Mouse (Mus musculus) forebrain, embryonic 13.5 days (tissue): Measurements from ENCODE around the gene Vps16. TPM values are rescaled to one million over a fixed set of nuclear protein-coding genes. Genes with fewer than 3 reads are reported as not detected.

Experiments
- ATAC-seq: fragments of 200-750 bp; cut with Nextera tagmentation; 2 replicates; pipeline ENCODE4 v1.8.0; 2017
- H3K27ac ChIP-seq: fragments of 300-500 bp; sonication (generic); 2 replicates; pipeline ENCODE4 v1.5.1; 2015; ENCODE audit warnings: inconsistent platforms, mild to moderate bottlenecking, moderate library complexity
- H3K27me3 ChIP-seq: fragments of 300-500 bp; sonication (generic); 2 replicates; pipeline ENCODE4 v1.6.1; 2015; ENCODE audit warnings: mild to moderate bottlenecking, inconsistent platforms
- H3K36me3 ChIP-seq: fragments of 300-500 bp; sonication (generic); 2 replicates; pipeline ENCODE4 v1.6.1; 2015; ENCODE audit warnings: mild to moderate bottlenecking, inconsistent platforms; ENCODE audit not compliant: poor library complexity, severe bottlenecking
- H3K4me1 ChIP-seq: fragments of 300-500 bp; sonication (generic); 2 replicates; pipeline ENCODE4 v1.6.1; 2015; ENCODE audit warnings: inconsistent platforms
- H3K4me2 ChIP-seq: fragments of 300-500 bp; sonication (generic); 2 replicates; pipeline ENCODE4 v1.6.1; 2015; ENCODE audit warnings: inconsistent platforms, mild to moderate bottlenecking, moderate library complexity
- H3K4me3 ChIP-seq: fragments of 300-500 bp; sonication (generic); 2 replicates; pipeline ENCODE4 v1.5.1; 2015; ENCODE audit warnings: mild to moderate bottlenecking, inconsistent platforms
- H3K9ac ChIP-seq: fragments of 300-500 bp; sonication (generic); 2 replicates; pipeline ENCODE4 v1.6.1; 2015; ENCODE audit warnings: mild to moderate bottlenecking, inconsistent platforms
- H3K9me3 ChIP-seq: fragments of 300-500 bp; sonication (generic); replicated peaks from 2 replicates; pipeline ENCODE4 v1.6.1; 2016; ENCODE audit warnings: inconsistent platforms
- WGBS: fragments of 180-500 bp; shearing (Covaris S2); methylation state at CpG from one replicate; pipeline ENCODE4 v1.1.7; 2015; 5-methylcytosine and 5-hydroxymethylcytosine counted together
- polyA plus RNA-seq: library from polyadenylated mRNA; unstranded; fragments of >200 nt; fragmentation: Nextera tagmentation; extraction: Ambion mirVana; gene quantifications from 2 replicates; pipeline ENCODE4 v1.2.1, GENCODE M21; 2015

Gene Vps16
- 125 and 130 TPM in 2 replicates for polyA plus RNA-seq

DNA sequence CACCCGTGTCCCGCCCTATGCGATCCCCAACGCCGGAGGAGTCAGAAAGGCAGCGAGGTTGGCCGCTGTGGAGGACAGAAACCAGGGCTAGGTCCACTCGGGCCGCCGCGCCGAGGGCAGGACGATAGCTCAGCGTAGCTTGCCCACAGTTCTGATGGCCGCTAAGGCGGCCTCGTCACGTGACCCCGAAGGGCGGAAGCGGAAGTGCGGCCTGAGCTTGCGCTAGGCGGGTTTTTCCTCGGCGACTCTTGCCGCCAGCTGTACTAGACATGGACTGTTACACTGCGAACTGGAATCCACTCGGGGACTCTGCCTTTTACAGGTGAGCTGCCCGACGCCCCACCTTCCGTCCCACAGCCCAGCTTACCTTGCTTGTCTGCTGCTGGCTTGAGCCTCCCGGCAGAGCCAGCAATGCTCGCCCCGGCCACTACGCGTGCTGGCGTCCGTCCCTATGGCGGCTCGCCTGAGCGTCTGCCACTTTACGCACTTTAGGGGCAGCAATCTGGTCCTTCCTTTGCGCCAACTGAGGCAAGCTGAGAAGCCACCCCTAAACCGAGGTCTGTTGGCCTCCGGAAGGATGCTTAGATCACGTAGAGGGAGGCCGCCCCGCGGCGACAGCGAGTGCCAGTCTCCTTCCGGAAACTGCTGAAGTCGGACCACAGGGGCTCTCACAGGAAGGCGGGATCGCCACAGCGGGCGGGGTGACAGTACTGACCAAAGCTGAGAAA lies at the start of gene Vps16, which contains the start of gene Pced1a:
Gene Vps16, plus strand, starts transcription at position 214 of the 728 bp plus-strand sequence.
Gene Pced1a, minus strand, starts transcription at position 576 of the 728 bp plus-strand sequence.
- Histone ChIP-seq H3K9me3 (no peaks in the 10 kb centered on the region), H3K36me3 (0 out of 2 replicates have a peak, but pooled peaks cover 3% of the 10 kb centered on the region), H3K27ac (peak within 1 kb of the TSS; percentile 89), H3K4me1 (peaks cover 40% of the 10 kb centered on the region), H3K4me2 (peak within 1 kb of the TSS; percentile 85), H3K4me3 (peak within 1 kb of the TSS; percentile 77), H3K9ac (peak within 1 kb of the TSS; percentile 88), H3K27me3 (no peaks in the 10 kb centered on the region)
- ATAC-seq = peak; percentile 95
- under 1% methylated on average over 58 of the region's 58 CpGs for WGBS

DNA sequence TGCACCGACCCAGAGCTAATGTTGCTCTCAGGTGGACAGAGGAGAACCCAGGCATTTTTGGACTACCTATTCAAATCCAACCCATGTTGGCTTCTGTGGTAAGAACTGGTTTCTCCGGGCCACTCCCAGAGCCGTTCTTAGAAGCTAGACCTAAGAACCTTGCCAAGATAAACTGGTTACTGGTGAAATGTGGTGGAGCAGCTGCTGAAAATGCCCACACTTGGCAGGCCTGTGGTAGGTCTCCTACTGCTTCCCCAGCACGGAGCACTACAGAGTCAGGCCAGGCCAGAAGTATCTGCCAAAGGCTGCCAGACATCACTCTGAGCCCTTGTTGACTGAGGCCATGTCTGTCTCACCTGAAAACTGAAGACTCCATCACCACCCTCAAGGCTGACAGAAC lies 49.2 kb upstream of the Vps16 start:
- H3K4me2 ChIP-seq = no peak overlapping the region
- ATAC-seq = no peak
- H3K27me3 ChIP-seq = no peaks in the 10 kb centered on the region
- H3K4me1 ChIP-seq = no peaks in the 10 kb centered on the region
- H3K4me3 ChIP-seq = no peak overlapping the region
- 88% methylated on average over 4 of the region's 4 CpGs for WGBS
- no peak overlapping the region for H3K27ac ChIP-seq
- no peak overlapping the region for H3K9ac ChIP-seq
- no peaks in the 10 kb centered on the region for H3K36me3 ChIP-seq
- H3K9me3 ChIP-seq = no peaks in the 10 kb centered on the region

DNA sequence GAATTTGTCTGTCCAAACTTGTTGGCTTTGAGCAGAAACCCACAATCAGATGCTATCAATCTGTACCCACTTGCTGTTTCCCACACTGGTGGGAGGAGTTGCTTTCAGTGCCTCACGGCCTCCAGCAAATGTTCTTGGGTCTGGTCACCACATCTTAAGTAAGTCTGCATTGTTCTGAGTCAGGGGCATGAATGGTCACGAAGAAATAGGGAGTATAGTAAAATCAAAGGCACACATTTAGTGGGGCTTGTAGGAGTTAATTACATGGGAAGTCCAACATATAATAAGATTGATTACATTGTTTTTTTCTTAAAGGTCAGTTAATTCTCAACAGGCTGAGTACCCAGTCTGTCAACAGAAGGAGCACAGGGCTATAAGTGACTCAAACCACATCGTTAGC lies 40.9 kb upstream of the Vps16 start:
- no peak for ATAC-seq
- Histone ChIP-seq H3K4me2 (no peak overlapping the region), H3K27ac (no peak overlapping the region), H3K27me3 (no peaks in the 10 kb centered on the region), H3K9me3 (no peaks in the 10 kb centered on the region), H3K9ac (no peak overlapping the region), H3K4me1 (no peaks in the 10 kb centered on the region), H3K36me3 (no peaks in the 10 kb centered on the region), H3K4me3 (no peak overlapping the region)
- WGBS = 28% methylated on average over 3 of the region's 3 CpGs

DNA sequence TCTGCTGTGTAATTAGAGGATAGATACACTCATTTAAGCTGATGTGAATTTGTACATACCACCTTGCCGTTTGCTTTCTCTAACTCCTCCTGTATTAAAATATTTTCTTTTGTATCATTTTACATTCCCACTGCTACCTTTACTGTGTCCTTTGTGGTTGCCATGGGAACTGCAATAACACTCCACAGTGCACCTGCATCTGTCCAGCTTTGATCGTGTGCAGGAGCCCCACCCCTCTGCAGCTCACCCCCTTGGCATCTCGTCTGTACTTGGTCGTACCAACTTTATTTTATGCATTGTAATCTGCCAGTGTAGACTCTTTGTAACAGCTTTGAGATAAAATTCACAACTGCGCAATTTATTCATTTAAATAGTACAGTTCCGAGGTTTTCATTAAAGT lies 40.2 kb upstream of the Vps16 start:
- Histone ChIP-seq H3K27ac (no peak overlapping the region), H3K9me3 (no peaks in the 10 kb centered on the region), H3K4me3 (no peak overlapping the region), H3K9ac (no peak overlapping the region), H3K36me3 (no peaks in the 10 kb centered on the region), H3K4me1 (no peaks in the 10 kb centered on the region), H3K4me2 (no peak overlapping the region), H3K27me3 (no peaks in the 10 kb centered on the region)
- 64% methylated on average over 6 of the region's 6 CpGs for WGBS
- no peak for ATAC-seq

DNA sequence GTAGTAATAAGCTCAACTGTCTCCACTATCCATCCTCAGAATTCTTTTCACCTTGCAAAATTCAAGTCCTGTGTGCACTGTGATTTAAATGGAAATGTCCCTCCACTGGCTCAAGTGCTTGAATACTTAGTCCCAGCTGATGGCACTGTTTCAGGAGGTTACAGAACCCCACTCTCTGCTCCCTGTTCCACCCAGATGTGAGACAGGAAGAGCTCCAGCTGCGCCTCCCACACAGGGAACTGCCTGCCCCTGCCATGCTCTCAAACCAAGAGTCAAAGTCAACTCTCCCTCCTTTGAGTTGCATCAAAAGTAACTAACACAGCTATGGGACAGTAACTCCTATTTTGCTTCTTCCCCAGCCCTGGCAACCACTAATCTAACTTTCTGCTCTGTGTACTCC lies 37.9 kb upstream of the Vps16 start:
- Histone ChIP-seq H3K4me1 (no peaks in the 10 kb centered on the region), H3K36me3 (0 out of 2 replicates have a peak, but pooled peaks cover 5% of the 10 kb centered on the region), H3K4me2 (no peak overlapping the region), H3K27ac (no peak overlapping the region), H3K9ac (no peak overlapping the region), H3K9me3 (no peaks in the 10 kb centered on the region), H3K4me3 (no peak overlapping the region), H3K27me3 (no peaks in the 10 kb centered on the region)
- ATAC-seq = no peak
- WGBS = 83% methylated on average over 1 of the region's 1 CpGs

DNA sequence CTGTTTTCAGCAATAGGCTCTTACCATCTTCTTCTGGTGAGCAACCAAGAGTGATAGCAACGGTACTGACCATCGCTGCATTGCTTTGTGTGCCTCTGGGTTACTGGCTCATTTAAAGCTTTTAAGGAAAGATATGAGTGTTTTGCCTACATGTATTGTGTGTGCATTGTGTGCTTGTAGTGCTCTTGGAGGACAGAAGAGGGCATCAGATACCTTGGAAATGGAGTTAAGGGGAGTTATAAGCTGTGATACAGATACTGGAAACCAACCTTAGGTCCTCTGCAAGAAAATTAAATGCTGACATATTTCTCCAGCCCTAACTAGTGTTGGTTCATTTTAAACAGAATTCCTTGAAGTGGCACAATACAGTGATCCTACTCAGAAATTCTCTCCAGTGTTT lies 35.3 kb upstream of the Vps16 start:
- Histone ChIP-seq H3K9ac (no peak overlapping the region), H3K9me3 (no peaks in the 10 kb centered on the region), H3K4me2 (no peak overlapping the region), H3K27me3 (no peaks in the 10 kb centered on the region), H3K36me3 (peaks cover 14% of the 10 kb centered on the region), H3K4me3 (no peak overlapping the region), H3K4me1 (no peaks in the 10 kb centered on the region), H3K27ac (no peak overlapping the region)
- WGBS = 69% methylated on average over 2 of the region's 2 CpGs
- ATAC-seq = no peak

DNA sequence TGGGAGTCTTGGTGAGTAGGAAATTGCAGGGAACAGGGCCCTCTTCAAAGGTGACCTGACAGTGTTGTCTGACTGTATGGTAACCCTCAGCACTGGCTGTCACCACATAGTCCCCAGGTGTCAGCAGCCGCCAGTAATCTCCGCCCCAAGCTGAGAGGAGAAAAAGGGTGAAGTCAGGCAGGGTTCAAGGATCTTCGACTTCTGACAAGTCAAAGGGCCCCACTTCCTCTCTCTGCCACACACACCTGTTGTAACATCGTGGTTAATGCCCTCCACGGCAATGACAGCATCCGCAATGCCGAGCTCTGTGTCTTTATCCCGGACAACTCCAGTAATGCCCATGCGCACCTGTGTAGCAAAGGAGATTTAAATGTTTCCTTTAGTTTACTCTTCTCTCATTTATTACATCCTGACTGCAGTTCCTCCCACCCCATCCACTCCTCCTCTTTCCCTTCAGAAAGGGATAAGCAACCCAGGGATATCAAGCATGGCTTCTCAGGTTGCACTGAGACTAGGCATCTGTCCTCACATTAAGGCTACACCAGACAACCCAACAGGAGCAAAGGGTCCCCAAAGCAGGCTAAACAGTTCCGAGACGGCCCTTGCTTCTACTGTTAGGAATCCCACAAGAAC lies 33.0 kb upstream of the Vps16 start:
- Histone ChIP-seq H3K4me2 (no peak overlapping the region), H3K9me3 (no peaks in the 10 kb centered on the region), H3K4me3 (no peak overlapping the region), H3K4me1 (no peaks in the 10 kb centered on the region), H3K9ac (no peak overlapping the region), H3K27ac (no peak overlapping the region), H3K27me3 (no peaks in the 10 kb centered on the region), H3K36me3 (peaks cover 19% of the 10 kb centered on the region)
- ATAC-seq = no peak
- 87% methylated on average over 11 of the region's 11 CpGs for WGBS

DNA sequence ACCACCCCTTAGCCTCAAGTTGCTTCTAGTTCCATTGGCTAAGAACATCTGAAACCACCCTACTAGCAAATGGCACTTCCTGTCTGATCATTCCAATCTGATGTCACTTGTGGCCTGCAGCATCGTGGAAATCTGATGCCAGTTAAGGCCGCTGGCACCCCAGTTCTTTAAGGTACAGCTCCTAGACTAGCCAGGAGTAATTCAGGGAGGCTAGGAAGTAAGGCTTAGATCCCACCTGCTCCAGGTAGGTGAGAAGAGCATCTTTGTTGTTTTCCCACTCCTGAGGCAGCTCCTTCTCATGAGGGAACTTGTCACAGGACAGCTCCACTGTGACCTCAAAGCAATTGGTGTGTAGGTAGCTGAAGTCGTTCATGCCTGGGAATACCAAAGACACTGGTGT lies 31.3 kb upstream of the Vps16 start:
- 93% methylated on average over 3 of the region's 3 CpGs for WGBS

DNA sequence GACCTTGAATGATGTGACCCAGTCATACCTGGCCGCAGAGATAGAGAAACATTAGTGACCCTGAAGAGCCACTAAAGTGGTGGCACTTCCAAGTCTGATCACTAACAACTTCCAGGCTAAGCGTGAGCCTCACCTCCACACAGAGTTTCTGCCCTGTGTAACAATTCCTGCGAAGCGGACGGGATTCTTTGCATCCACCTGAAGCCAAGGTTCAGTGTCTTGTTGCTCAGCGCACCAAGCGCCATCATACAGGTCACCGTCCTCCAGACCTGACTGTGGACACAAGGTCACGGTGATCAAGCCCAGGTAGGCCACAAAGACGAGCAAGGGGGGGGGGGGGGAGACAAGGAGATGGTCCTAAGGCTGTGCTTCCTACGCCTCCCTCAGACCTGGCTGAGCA lies 28.4 kb upstream of the Vps16 start:
- H3K4me1 ChIP-seq = peaks cover 17% of the 10 kb centered on the region
- no peak for ATAC-seq
- 92% methylated on average over 11 of the region's 11 CpGs for WGBS

More for the DNA sequence above, 31.3 kb upstream of the Vps16 start:
- no peak overlapping the region for H3K27ac ChIP-seq
- H3K9me3 ChIP-seq = no peaks in the 10 kb centered on the region
- H3K4me1 ChIP-seq = peaks cover 13% of the 10 kb centered on the region
- no peak overlapping the region for H3K4me3 ChIP-seq
- no peak overlapping the region for H3K4me2 ChIP-seq
- peaks cover under 1% of the 10 kb centered on the region; the same call in 1 of the 2 replicates for H3K27me3 ChIP-seq
- no peak overlapping the region for H3K9ac ChIP-seq
- ATAC-seq = no peak
- H3K36me3 ChIP-seq = peaks cover 19% of the 10 kb centered on the region

DNA sequence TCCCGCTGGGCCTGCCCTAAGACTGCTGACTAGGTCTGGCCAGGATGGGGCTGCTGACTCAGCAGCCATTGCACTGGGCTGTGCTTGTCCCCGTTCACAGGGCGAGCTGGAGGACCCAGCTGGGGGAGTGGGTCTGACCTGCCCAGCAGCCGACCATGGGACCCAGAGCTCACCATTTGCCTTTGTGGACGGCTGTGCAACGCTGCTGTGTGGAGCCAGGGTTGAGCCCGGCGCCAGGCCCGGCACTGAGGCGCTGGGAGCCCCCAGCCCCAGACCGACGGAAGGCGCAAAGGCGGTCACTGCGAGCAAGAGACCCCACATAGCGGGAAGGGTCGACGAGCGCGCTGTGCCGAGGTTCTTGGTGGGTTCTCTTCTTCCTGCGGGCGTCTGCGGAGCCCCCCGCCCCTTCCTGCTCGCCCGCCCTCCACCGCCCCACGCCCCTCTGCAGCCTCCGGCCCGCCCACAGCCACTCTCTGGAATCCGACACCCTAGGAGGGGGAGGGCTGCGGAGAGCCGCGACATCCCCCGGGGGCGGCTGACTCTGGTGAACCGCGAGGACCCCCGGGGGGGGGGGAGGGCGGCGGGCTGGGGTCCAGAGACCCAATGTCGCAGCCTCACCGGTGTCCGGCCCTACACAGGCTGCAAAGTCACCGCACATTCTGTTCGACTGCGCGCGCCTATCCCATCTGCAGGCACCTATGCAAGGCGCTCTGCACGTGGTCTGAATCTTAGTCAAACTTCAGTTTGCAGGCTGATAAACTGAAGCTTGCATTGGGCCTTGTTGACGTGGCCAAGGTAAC lies 26.8 kb upstream of the Vps16 start, which contains the start of gene Cpxm1:
Gene Cpxm1, minus strand, starts transcription at position 389 of the 800 bp plus-strand sequence.
- WGBS = under 1% methylated on average over 42 of the region's 53 CpGs
- no peak within 1 kb of the TSS; the same call in 1 of the 2 replicates for H3K27ac ChIP-seq
- ATAC-seq = peak; percentile 85
- peaks cover 17% of the 10 kb centered on the region for H3K4me1 ChIP-seq
- peak within 1 kb of the TSS; percentile 57 for H3K4me3 ChIP-seq
- H3K36me3 ChIP-seq = peaks cover 14% of the 10 kb centered on the region
- peak within 1 kb of the TSS; percentile 95 for H3K4me2 ChIP-seq
- peaks cover 12% of the 10 kb centered on the region for H3K27me3 ChIP-seq
- no peaks in the 10 kb centered on the region for H3K9me3 ChIP-seq
- H3K9ac ChIP-seq = peak within 1 kb of the TSS; percentile 78

More for the DNA sequence above, 28.4 kb upstream of the Vps16 start:
- Histone ChIP-seq H3K4me3 (no peak overlapping the region), H3K4me2 (no peak overlapping the region), H3K9ac (no peak overlapping the region), H3K27me3 (peaks cover 12% of the 10 kb centered on the region), H3K36me3 (peaks cover 16% of the 10 kb centered on the region), H3K27ac (no peak overlapping the region), H3K9me3 (no peaks in the 10 kb centered on the region)

DNA sequence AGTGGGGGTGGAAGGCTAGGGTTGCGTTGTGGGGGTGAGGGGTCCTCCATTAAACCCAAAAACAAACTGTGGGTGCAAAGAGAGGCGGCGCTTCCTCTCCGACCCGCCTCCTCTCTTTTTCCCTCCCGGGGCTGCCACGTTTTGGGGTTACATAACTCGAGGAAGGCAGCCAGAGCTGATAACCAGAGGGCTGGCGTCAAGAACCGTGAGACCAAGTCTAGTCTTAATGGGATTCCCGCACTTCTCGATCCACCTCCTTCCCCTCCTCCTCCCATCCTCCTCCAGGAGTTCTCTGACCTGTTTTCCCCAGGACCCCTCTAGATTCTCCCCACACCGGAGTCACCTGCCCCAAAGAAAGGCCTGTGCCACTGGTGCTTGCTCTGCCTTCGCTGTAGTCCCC lies 26.0 kb upstream of the Vps16 start:
- H3K36me3 ChIP-seq = peaks cover 11% of the 10 kb centered on the region
- peak overlapping the region; percentile 95 for H3K4me2 ChIP-seq
- 14% methylated on average over 14 of the region's 14 CpGs for WGBS
- H3K4me1 ChIP-seq = peaks cover 17% of the 10 kb centered on the region
- peaks cover 19% of the 10 kb centered on the region for H3K27me3 ChIP-seq
- no peak overlapping the region for H3K9ac ChIP-seq
- no peaks in the 10 kb centered on the region for H3K9me3 ChIP-seq
- H3K4me3 ChIP-seq = peak overlapping the region; percentile 57
- ATAC-seq = no peak
- no peak overlapping the region for H3K27ac ChIP-seq

DNA sequence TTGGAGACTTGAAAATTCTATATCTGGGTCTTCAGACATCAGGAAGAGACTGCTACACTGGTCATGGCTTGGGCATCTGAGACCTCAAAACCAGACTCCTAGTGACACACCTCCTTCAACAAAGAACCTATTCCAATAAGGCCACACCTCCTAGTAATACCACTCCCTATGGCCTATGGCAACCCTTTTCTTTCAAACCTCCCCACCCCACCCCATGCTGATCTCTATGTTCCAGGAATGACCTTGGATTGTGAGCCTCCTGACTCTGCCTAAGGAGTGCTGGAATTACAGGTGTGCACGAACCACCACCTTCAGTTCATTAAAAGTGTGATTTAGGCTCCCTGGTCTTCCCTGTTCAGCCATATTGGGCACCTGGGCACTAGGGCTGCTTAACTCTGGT lies 24.1 kb upstream of the Vps16 start:
- Histone ChIP-seq H3K27me3 (peaks cover 19% of the 10 kb centered on the region), H3K9me3 (no peaks in the 10 kb centered on the region), H3K4me1 (peaks cover 17% of the 10 kb centered on the region), H3K36me3 (no peaks in the 10 kb centered on the region; the same call in 1 of the 2 replicates), H3K9ac (no peak overlapping the region), H3K4me3 (no peak overlapping the region), H3K4me2 (no peak overlapping the region), H3K27ac (no peak overlapping the region)
- no peak for ATAC-seq
- WGBS = 91% methylated on average over 1 of the region's 1 CpGs
